Mouse (Mus musculus) T-helper 2 cell (primary cell): ENCODE measurements at regions not wholly inside any gene's neighbourhood (a gene's known extent, or its start where the extent isn't known, plus 50 kb on each side); places are given as distances from the start of the nearest gene placed in this dataset.
"Not testable (repeated sequence)": the region's sequence is repeated elsewhere in the genome, so short reads cannot be mapped to it uniquely, and the experiment has no call there.

ENCODE experiments used
- in situ Hi-C: fragments of 300-600 bp; cut with MboI, MseI; formaldehyde crosslinking; loops from one replicate; pipeline ENCODE4 v1.15.1; 2025; ENCODE audit warnings: high pct_unique_total_duplicates

- in situ Hi-C loops: no loop called here
Measured at GRCm38 (mm10) chr6:89140469-89140868, 222.0 kb downstream of the Plxna1 start.

- in situ Hi-C loops: no loop called here
Measured at GRCm38 (mm10) chr6:89153027-89153662, 209.3 kb downstream of the Plxna1 start.

GRCm38 (mm10) chr6:89157501-89157900 is 204.9 kb downstream of the Plxna1 start:
- in situ Hi-C loops: no loop called here

GRCm38 (mm10) chr6:89160051-89160450 is 202.4 kb downstream of the Plxna1 start:
- in situ Hi-C loops: no loop called here

- in situ Hi-C loops: no loop called here
Measured at GRCm38 (mm10) chr6:89161746-89162145, 200.7 kb downstream of the Plxna1 start.

- in situ Hi-C loops: no loop called here
Measured at GRCm38 (mm10) chr6:89169520-89169919, 192.9 kb downstream of the Plxna1 start.

- in situ Hi-C loops: not testable (repeated sequence)
Measured at GRCm38 (mm10) chr6:89184920-89185319, 177.5 kb downstream of the Plxna1 start.

- in situ Hi-C loops: not testable (repeated sequence)
Measured at GRCm38 (mm10) chr6:89200514-89201284, 161.7 kb downstream of the Plxna1 start.

GRCm38 (mm10) chr6:89215021-89215420 is 147.4 kb downstream of the Plxna1 start:
- in situ Hi-C loops: no loop called here

GRCm38 (mm10) chr6:89235416-89236075 is 126.9 kb downstream of the Plxna1 start:
- in situ Hi-C loops: no loop called here

GRCm38 (mm10) chr6:89236226-89236625 is 126.2 kb downstream of the Plxna1 start:
- in situ Hi-C loops: no loop called here

- in situ Hi-C loops: no loop called here
Measured at GRCm38 (mm10) chr6:89236892-89237646, 125.4 kb downstream of the Plxna1 start.

GRCm38 (mm10) chr6:89238871-89239270 is 123.5 kb downstream of the Plxna1 start:
- in situ Hi-C loops: no loop called here

GRCm38 (mm10) chr6:89239511-89239910 is 122.9 kb downstream of the Plxna1 start:
- in situ Hi-C loops: no loop called here

GRCm38 (mm10) chr6:89240168-89240705 is 122.2 kb downstream of the Plxna1 start:
- in situ Hi-C loops: no loop called here

- in situ Hi-C loops: no loop called here
Measured at GRCm38 (mm10) chr6:89242371-89243288, 119.8 kb downstream of the Plxna1 start.

- in situ Hi-C loops: no loop called here
Measured at GRCm38 (mm10) chr6:89245506-89245905, 116.9 kb downstream of the Plxna1 start.

- in situ Hi-C loops: no loop called here
Measured at GRCm38 (mm10) chr6:89246261-89246660, 116.2 kb downstream of the Plxna1 start.

- in situ Hi-C loops: no loop called here
Measured at GRCm38 (mm10) chr6:89248574-89248973, 113.8 kb downstream of the Plxna1 start.

GRCm38 (mm10) chr6:89249303-89249702 is 113.1 kb downstream of the Plxna1 start:
- in situ Hi-C loops: no loop called here

- in situ Hi-C loops: no loop called here
Measured at GRCm38 (mm10) chr6:89251641-89252040, 110.8 kb downstream of the Plxna1 start.
